Mouse (Mus musculus) lung, postnatal 0 days (tissue): Measurements from ENCODE around the gene Btk.

ENCODE experiments used
- CTCF ChIP-seq: IDR thresholded peaks from 2 replicates; pipeline ENCODE4 v1.5.1; 2016; ENCODE audit warnings: antibody characterized with exemption, mild to moderate bottlenecking
- EP300 ChIP-seq: IDR thresholded peaks from 2 replicates; pipeline ENCODE4 v1.6.1; 2016; ENCODE audit warnings: antibody characterized with exemption, mild to moderate bottlenecking, control low read depth

GRCm38 (mm10) chrX:134609472-134609871 is 26.1 kb upstream of the Btk start:
- TF ChIP-seq EP300 (no peak), CTCF (peak; percentile 63)
